Comparison of ENCODE assay signal across 8 mouse cellular contexts in genomic region chr3:84156105-84156504, GRCm38 (mm10). TPM values are rescaled to one million over a fixed set of nuclear protein-coding genes. Genes with fewer than 3 reads are reported as not detected.
A peak's percentile ranks its signal among the peaks of the same experiment; 100 is the strongest.
DNase-seq lines count a peak whose midpoint lies in the region; ATAC-seq lines count a peak whose summit lies in the region.
"Had no signal": no experiment of that assay in that cellular context is flagged by ENCODE, and none has a peak within 500 bp of the region (broad histone marks: within the 10 kb centered on the region; RNA-seq: fewer than 3 reads in every experiment).

No protein-coding gene starts in this region.

- no peak overlapping the region for H3K27ac ChIP-seq in liver, embryonic 11.5 days (ENCODE audit: low read depth, low read length)
- no peak overlapping the region for H3K27ac ChIP-seq in forebrain, embryonic 12.5 days
- H3K27ac ChIP-seq in intestine, embryonic 16.5 days (ENCODE audit: low read length) = no peak overlapping the region
- H3K27ac ChIP-seq in neural tube, embryonic 13.5 days (replicated peaks) = no peak overlapping the region

- peaks cover 5% of the 10 kb centered on the region; the same call in 1 of the 2 replicates for H3K4me1 ChIP-seq in liver, embryonic 11.5 days (replicated peaks; ENCODE audit: control insufficient read depth, insufficient read depth, low read length)
- H3K4me1 ChIP-seq in forebrain, embryonic 12.5 days = peaks cover 12% of the 10 kb centered on the region; the same call in 1 of the 2 replicates
- H3K4me1 ChIP-seq in intestine, embryonic 16.5 days (ENCODE audit: control insufficient read depth, insufficient read depth, low read length) = peaks cover 9% of the 10 kb centered on the region
- H3K4me1 ChIP-seq in neural tube, embryonic 13.5 days (replicated peaks) = peaks cover 21% of the 10 kb centered on the region

- no peak for ATAC-seq in liver, embryonic 11.5 days (replicated peaks; ENCODE audit: low FRiP score)
- no peak for ATAC-seq in forebrain, embryonic 12.5 days (ENCODE audit: low FRiP score)
- no peak for ATAC-seq in intestine, embryonic 16.5 days
- no peak for ATAC-seq in neural tube, embryonic 13.5 days (ENCODE audit: low read depth)

- 60% methylated on average over 6 of the region's 6 CpGs for WGBS in liver, embryonic 11.5 days
- WGBS in forebrain, embryonic 12.5 days = 56% methylated on average over 6 of the region's 6 CpGs
- 41% methylated on average over 6 of the region's 6 CpGs for WGBS in intestine, embryonic 16.5 days
- 58% methylated on average over 6 of the region's 6 CpGs for WGBS in neural tube, embryonic 13.5 days

- H3K36me3 ChIP-seq in liver, embryonic 11.5 days (ENCODE audit: control insufficient read depth, insufficient read depth, low read length) = no peaks in the 10 kb centered on the region
- H3K36me3 ChIP-seq in forebrain, embryonic 12.5 days (replicated peaks) = peaks cover 14% of the 10 kb centered on the region
- H3K36me3 ChIP-seq in intestine, embryonic 16.5 days (ENCODE audit: control insufficient read depth, insufficient read depth, low read length) = no peaks in the 10 kb centered on the region
- H3K36me3 ChIP-seq in neural tube, embryonic 13.5 days = peaks cover 25% of the 10 kb centered on the region

- H3K4me2 ChIP-seq in liver, embryonic 11.5 days = peak overlapping the region; percentile 98
- peak overlapping the region; percentile 94; the same call in 1 of the 2 replicates for H3K4me2 ChIP-seq in forebrain, embryonic 12.5 days
- peak overlapping the region; percentile 98 for H3K4me2 ChIP-seq in intestine, embryonic 16.5 days (ENCODE audit: low read depth, low read length)
- H3K4me2 ChIP-seq in neural tube, embryonic 13.5 days = peak overlapping the region; percentile 96

- no peak overlapping the region for H3K9ac ChIP-seq in liver, embryonic 11.5 days (ENCODE audit: low read depth, low read length)
- H3K9ac ChIP-seq in forebrain, embryonic 12.5 days = no peak overlapping the region
- H3K9ac ChIP-seq in intestine, embryonic 16.5 days (ENCODE audit: low read depth, low read length) = no peak overlapping the region
- H3K9ac ChIP-seq in neural tube, embryonic 13.5 days = no peak overlapping the region

- H3K9me3 ChIP-seq in liver, embryonic 11.5 days (ENCODE audit: control insufficient read depth, low read length) = no peaks in the 10 kb centered on the region
- no peaks in the 10 kb centered on the region for H3K9me3 ChIP-seq in forebrain, embryonic 12.5 days
- no peaks in the 10 kb centered on the region for H3K9me3 ChIP-seq in intestine, embryonic 16.5 days (ENCODE audit: control insufficient read depth, low read length)
- no peaks in the 10 kb centered on the region for H3K9me3 ChIP-seq in neural tube, embryonic 13.5 days

- H3K27me3 ChIP-seq in liver, embryonic 11.5 days (replicated peaks; ENCODE audit: control insufficient read depth, insufficient read depth, low read length) = no peaks in the 10 kb centered on the region
- no peaks in the 10 kb centered on the region for H3K27me3 ChIP-seq in forebrain, embryonic 12.5 days
- H3K27me3 ChIP-seq in intestine, embryonic 16.5 days (replicated peaks; ENCODE audit: control insufficient read depth, insufficient read depth, low read length) = no peaks in the 10 kb centered on the region
- H3K27me3 ChIP-seq in neural tube, embryonic 13.5 days = no peaks in the 10 kb centered on the region

- no peak for DNase-seq in liver, embryonic 11.5 days (ENCODE audit: low spot score)
- no peak for DNase-seq in liver
- no peak for DNase-seq in cerebellum, adult 18-20 months
- DNase-seq in layer of hippocampus, postnatal 25 days (ENCODE audit: extremely low spot score in 1 of 2, low spot score in 1 of 2) = no peak

- H3K4me3 ChIP-seq in liver, embryonic 11.5 days (ENCODE audit: low read depth, low read length) = 0 out of 2 replicates have a peak overlapping the region, but pooled peaks have one; percentile 68
- no peak overlapping the region for H3K4me3 ChIP-seq in forebrain, embryonic 12.5 days (replicated peaks)
- H3K4me3 ChIP-seq in intestine, embryonic 16.5 days (ENCODE audit: low read length) = peak overlapping the region; percentile 65; the same call in 1 of the 2 replicates
- H3K4me3 ChIP-seq in neural tube, embryonic 13.5 days = no peak overlapping the region

RNA-seq across cellular contexts. Expression of gene Mnd1, which starts 0.5 kb away (rescaled TPM):
- 13.2 and 14.2 TPM in 2 replicates for polyA plus RNA-seq in liver, embryonic 11.5 days (2014; fragmentation: Nextera tagmentation; extraction: Ambion mirVana)
- 8.5 and 10.5 TPM in 2 replicates for polyA plus RNA-seq in forebrain, embryonic 12.5 days (2016; fragmentation: Nextera tagmentation; extraction: Ambion mirVana)
- polyA plus RNA-seq in intestine, embryonic 16.5 days (2015; fragmentation: Nextera tagmentation; extraction: Ambion mirVana) = 8.0 and 9.9 TPM in 2 replicates
- polyA plus RNA-seq in neural tube, embryonic 13.5 days (2015; fragmentation: Nextera tagmentation; extraction: Ambion mirVana) = 2.2 and 2.8 TPM in 2 replicates
- total RNA-seq in layer of hippocampus, postnatal 25 days (2021) = 1 to 10 TPM; 1.4 to 2.2 TPM

RNA-seq across cellular contexts. Expression of gene Gm6525, which starts 17.8 kb away (rescaled TPM):
- polyA plus RNA-seq in liver, embryonic 11.5 days (2014; fragmentation: Nextera tagmentation; extraction: Ambion mirVana) = 0.27 and 0.48 TPM in 2 replicates
- 1.5 and 2.5 TPM in 2 replicates for polyA plus RNA-seq in forebrain, embryonic 12.5 days (2016; fragmentation: Nextera tagmentation; extraction: Ambion mirVana)
- 1.2 and 1.4 TPM in 2 replicates for polyA plus RNA-seq in intestine, embryonic 16.5 days (2015; fragmentation: Nextera tagmentation; extraction: Ambion mirVana)
- polyA plus RNA-seq in neural tube, embryonic 13.5 days (2015; fragmentation: Nextera tagmentation; extraction: Ambion mirVana) = 2.0 and 3.5 TPM in 2 replicates
- not detected for total RNA-seq in layer of hippocampus, postnatal 25 days (2021)
- total RNA-seq: monocyte, adult 5-6 weeks had no signal

Comparison
In these comparisons a context has a peak if more than half of its experiments do, and no peak if none do; other contexts are left out.
1. H3K4me3 ChIP-seq: peak in liver, embryonic 11.5 days (single experiment) and intestine, embryonic 16.5 days (single experiment); none in forebrain, embryonic 12.5 days (single experiment) and neural tube, embryonic 13.5 days (single experiment).
2. Peak in every context shown above with its lines, with median percentiles within 50 percentile points of each other: H3K4me2 ChIP-seq.